Mouse (Mus musculus) liver, postnatal 0 days (tissue): ENCODE measurements around the gene Nbea. TPM values are rescaled to one million over a fixed set of nuclear protein-coding genes. Genes with fewer than 3 reads are reported as not detected.
A peak's percentile ranks its signal among the peaks of the same experiment; 100 is the strongest.

Experiments used
- ATAC-seq: fragments of 200-750 bp; cut with Nextera tagmentation; 2 replicates; pipeline ENCODE4 v1.8.0; 2017; ENCODE audit warnings: mild to moderate bottlenecking, moderate library complexity
- DNase-seq: peaks from one replicate; pipeline ENCODE4 v3.0.0-alpha.2; 2016
- H3K27ac ChIP-seq: fragments of 300-500 bp; sonication (generic); 2 replicates; pipeline ENCODE4 v1.5.1; 2014; ENCODE audit warnings: antibody characterized with exemption, moderate library complexity, mild to moderate bottlenecking, low read depth
- H3K27me3 ChIP-seq: fragments of 300-500 bp; sonication (generic); 2 replicates; pipeline ENCODE4 v1.6.1; 2014; ENCODE audit warnings: low read length, control low read depth, mixed read lengths; ENCODE audit not compliant: insufficient read depth
- H3K36me3 ChIP-seq: fragments of 300-500 bp; sonication (generic); replicated peaks from 2 replicates; pipeline ENCODE4 v1.6.1; 2014; ENCODE audit warnings: mild to moderate bottlenecking, control low read depth, low read length, moderate library complexity, mixed read lengths; ENCODE audit not compliant: insufficient read depth
- H3K4me1 ChIP-seq: fragments of 300-500 bp; sonication (generic); 2 replicates; pipeline ENCODE4 v1.6.1; 2014; ENCODE audit warnings: antibody characterized with exemption, mild to moderate bottlenecking, control low read depth; ENCODE audit not compliant: insufficient read depth
- H3K4me2 ChIP-seq: fragments of 300-500 bp; sonication (generic); 2 replicates; pipeline ENCODE4 v1.6.1; 2014; ENCODE audit warnings: low read depth, mild to moderate bottlenecking, low read length, moderate library complexity, mixed read lengths
- H3K4me3 ChIP-seq: fragments of 300-500 bp; sonication (generic); 2 replicates; pipeline ENCODE4 v1.5.1; 2014; ENCODE audit warnings: low read depth, low read length
- H3K9ac ChIP-seq: fragments of 300-500 bp; sonication (generic); replicated peaks from 2 replicates; pipeline ENCODE4 v1.6.1; 2014; ENCODE audit warnings: mild to moderate bottlenecking, moderate library complexity
- H3K9me3 ChIP-seq: fragments of 300-500 bp; sonication (generic); 2 replicates; pipeline ENCODE4 v1.6.1; 2016; ENCODE audit warnings: mild to moderate bottlenecking, control low read depth, low read length, mixed read lengths
- CTCF ChIP-seq: sonication (generic); IDR thresholded peaks from 2 replicates; pipeline ENCODE4 v1.5.1; 2016; ENCODE audit warnings: antibody characterized with exemption, low read depth
- EP300 ChIP-seq: IDR thresholded peaks from 2 replicates; pipeline ENCODE4 v1.6.1; 2016; ENCODE audit warnings: antibody characterized with exemption, low read depth, mild to moderate bottlenecking
- WGBS: fragments of 180-500 bp; shearing (Covaris S2); extraction: QIAGEN DNeasy Blood & Tissue Kit; methylation state at CpG from one replicate; pipeline ENCODE4 v1.1.7; 2014; ENCODE audit not compliant: insufficient replicate concordance; 5-methylcytosine and 5-hydroxymethylcytosine counted together
- polyA plus RNA-seq: library from polyadenylated mRNA; unstranded; fragments of >200 nt; fragmentation: Nextera tagmentation; extraction: Ambion mirVana; gene quantifications from 2 replicates; pipeline ENCODE4 v1.2.1, GENCODE M21; 2015

Nbea gene
- polyA plus RNA-seq, 1 experiment from 2014 or later: 0.81 TPM

GRCm38 (mm10) chr3:55661678-55662445, 521.6 kb downstream of the Nbea start:
- no peak for DNase-seq
- 57% methylated on average over 9 of the region's 9 CpGs for WGBS
- Histone ChIP-seq H3K4me2 (no peak overlapping the region), H3K27ac (no peak overlapping the region), H3K9ac (no peak overlapping the region), H3K36me3 (no peaks in the 10 kb centered on the region), H3K4me3 (no peak overlapping the region), H3K4me1 (no peaks in the 10 kb centered on the region), H3K27me3 (no peaks in the 10 kb centered on the region), H3K9me3 (no peaks in the 10 kb centered on the region)
- ATAC-seq: no peak
- TF ChIP-seq EP300: no peak
- TF ChIP-seq CTCF: no peak

- Histone ChIP-seq H3K4me1 (no peaks in the 10 kb centered on the region), H3K4me3 (no peak overlapping the region), H3K4me2 (no peak overlapping the region), H3K27ac (no peak overlapping the region), H3K36me3 (no peaks in the 10 kb centered on the region), H3K9me3 (no peaks in the 10 kb centered on the region), H3K27me3 (no peaks in the 10 kb centered on the region), H3K9ac (no peak overlapping the region)
- DNase-seq (no peak), ATAC-seq (no peak)
- WGBS: 64% methylated on average over 10 of the region's 10 CpGs
- 0 out of 2 replicates have a peak, but pooled peaks have one; percentile 17 for TF ChIP-seq CTCF
- no peak for TF ChIP-seq EP300
Observed at GRCm38 (mm10) chr3:55660261-55660838, 523.2 kb downstream of the Nbea start.

- no peak overlapping the region for H3K9ac ChIP-seq
- no peaks in the 10 kb centered on the region for H3K36me3 ChIP-seq
- TF ChIP-seq EP300 (no peak), CTCF (no peak)
- no peak overlapping the region for H3K4me3 ChIP-seq
- ATAC-seq: no peak
- no peak for DNase-seq
- no peaks in the 10 kb centered on the region for H3K9me3 ChIP-seq
- H3K4me1 ChIP-seq: no peaks in the 10 kb centered on the region
- no peak overlapping the region for H3K4me2 ChIP-seq
- no peaks in the 10 kb centered on the region for H3K27me3 ChIP-seq
- no peak overlapping the region for H3K27ac ChIP-seq
- whole genome bisulfite sequencing: 54% methylated on average over 7 of the region's 7 CpGs
Observed at GRCm38 (mm10) chr3:55659558-55660215, 523.8 kb downstream of the Nbea start.

DNA sequence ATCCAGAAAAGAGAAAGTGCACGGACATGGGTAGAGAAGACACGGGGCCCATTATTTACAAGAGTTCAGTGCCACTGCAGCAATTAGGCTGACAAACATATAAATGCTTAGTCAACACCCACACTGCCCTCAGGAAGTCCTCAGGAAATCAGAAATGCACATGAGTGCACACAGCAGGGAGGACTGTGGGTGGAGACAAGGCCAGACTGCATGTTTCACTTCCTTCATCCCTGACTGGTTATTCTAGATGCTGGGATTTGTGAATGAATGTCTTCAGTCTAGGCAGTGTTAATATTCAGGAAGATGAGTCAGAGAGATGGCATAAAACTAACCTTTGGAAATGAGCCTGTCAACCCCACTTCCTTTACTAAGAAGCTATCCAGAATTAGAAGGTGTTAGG, 531.2 kb downstream of the Nbea start:
- WGBS: 31% methylated on average over 2 of the region's 2 CpGs
- no peak overlapping the region for H3K9ac ChIP-seq
- no peaks in the 10 kb centered on the region for H3K4me1 ChIP-seq
- no peaks in the 10 kb centered on the region for H3K27me3 ChIP-seq
- no peak for DNase-seq
- ATAC-seq: peak; percentile 77
- H3K4me3 ChIP-seq: no peak overlapping the region
- H3K36me3 ChIP-seq: no peaks in the 10 kb centered on the region
- H3K9me3 ChIP-seq: no peaks in the 10 kb centered on the region
- H3K27ac ChIP-seq: no peak overlapping the region
- H3K4me2 ChIP-seq: no peak overlapping the region
- TF ChIP-seq EP300 (no peak), CTCF (no peak)

GRCm38 (mm10) chr3:55651877-55652276, 531.6 kb downstream of the Nbea start:
- Histone ChIP-seq H3K27me3 (no peaks in the 10 kb centered on the region), H3K27ac (no peak overlapping the region), H3K9ac (no peak overlapping the region), H3K4me2 (no peak overlapping the region), H3K4me1 (no peaks in the 10 kb centered on the region), H3K9me3 (no peaks in the 10 kb centered on the region), H3K4me3 (no peak overlapping the region), H3K36me3 (no peaks in the 10 kb centered on the region)
- DNase-seq: no peak
- no peak for TF ChIP-seq CTCF
- TF ChIP-seq EP300: no peak
- WGBS: 48% methylated on average over 4 of the region's 4 CpGs
- peak; percentile 21; the same call in 1 of the 2 replicates for ATAC-seq

DNA sequence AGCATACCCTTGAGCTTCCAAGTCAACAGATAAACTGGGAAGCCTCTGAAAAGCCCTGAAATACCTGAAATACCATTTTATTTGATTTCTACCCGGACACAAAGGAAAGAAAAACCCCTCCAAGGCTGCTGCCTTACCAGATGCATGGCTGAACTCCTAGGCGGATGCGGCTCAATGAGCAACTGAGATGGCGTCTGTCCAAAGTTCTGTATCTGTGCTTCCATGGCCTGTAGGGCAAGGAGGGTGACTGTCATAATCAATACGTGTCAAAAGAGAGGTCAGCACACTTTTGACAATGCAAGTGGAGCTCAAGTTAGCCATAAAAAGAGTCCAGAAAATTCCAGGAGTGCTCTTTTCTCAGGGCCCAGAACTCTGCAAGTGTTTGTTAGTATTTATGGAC, 534.0 kb downstream of the Nbea start:
- H3K4me1 ChIP-seq: no peaks in the 10 kb centered on the region
- no peak for TF ChIP-seq CTCF
- no peak for TF ChIP-seq EP300
- H3K27me3 ChIP-seq: no peaks in the 10 kb centered on the region
- WGBS: 58% methylated on average over 5 of the region's 5 CpGs
- H3K9me3 ChIP-seq: no peaks in the 10 kb centered on the region
- H3K27ac ChIP-seq: no peak overlapping the region
- no peak overlapping the region for H3K4me3 ChIP-seq
- DNase-seq (no peak), ATAC-seq (no peak)
- no peak overlapping the region for H3K4me2 ChIP-seq
- H3K9ac ChIP-seq: no peak overlapping the region
- no peaks in the 10 kb centered on the region for H3K36me3 ChIP-seq
